Mouse (Mus musculus) G1E (cell line): Measurements from ENCODE around the gene Hsf2bp. TPM values are rescaled to one million over a fixed set of nuclear protein-coding genes. Genes with fewer than 3 reads are reported as not detected.

Experiments used
- ATAC-seq: 2 replicates; pipeline ENCODE4 v1.8.0; 2016; ENCODE audit warnings: mild to moderate bottlenecking; ENCODE audit not compliant: insufficient number of reproducible peaks, poor library complexity, low FRiP score, severe bottlenecking; ENCODE audit errors: extremely low read depth
- DNase-seq: peaks from one replicate; pipeline ENCODE4 v3.0.0; 2012; ENCODE audit warnings: low spot score
- H3K27me3 ChIP-seq: 2 replicates; pipeline ENCODE4 v1.6.1; 2012; ENCODE audit warnings: mild to moderate bottlenecking, low read length, inconsistent platforms; ENCODE audit not compliant: insufficient read depth
- H3K36me3 ChIP-seq: replicated peaks from 2 replicates; pipeline ENCODE3; 2012; ENCODE audit warnings: mild to moderate bottlenecking, inconsistent platforms
- H3K4me1 ChIP-seq: 2 replicates; pipeline ENCODE4 v1.6.1; 2012; ENCODE audit warnings: low read depth, low read length, inconsistent platforms, mixed read lengths; ENCODE audit not compliant: insufficient read depth
- H3K4me3 ChIP-seq: 2 replicates; pipeline ENCODE4 v1.5.1; 2012; ENCODE audit warnings: low read depth, mild to moderate bottlenecking, inconsistent platforms, low read length, moderate library complexity, mixed read lengths
- H3K9me3 ChIP-seq: replicated peaks from 2 replicates; pipeline ENCODE4 v1.6.1; 2012; ENCODE audit warnings: inconsistent platforms
- CTCF ChIP-seq: IDR thresholded peaks from 2 replicates; pipeline ENCODE4 v1.5.1; 2012; ENCODE audit warnings: low read depth, low read length, inconsistent platforms, mixed read lengths
- GATA1 ChIP-seq: IDR thresholded peaks from 2 replicates; pipeline ENCODE4 v1.6.1; 2012; ENCODE audit warnings: borderline replicate concordance, low read length, inconsistent platforms, mixed read lengths
- GATA2 ChIP-seq: IDR thresholded peaks from 2 replicates; pipeline ENCODE4 v1.6.1; 2012; ENCODE audit warnings: low read depth, low read length, inconsistent platforms, borderline replicate concordance
- POLR2AphosphoS5 ChIP-seq: IDR thresholded peaks from 2 replicates; pipeline ENCODE4 v1.6.1; 2012; ENCODE audit warnings: low read depth, low read length, inconsistent platforms; ENCODE audit not compliant: insufficient replicate concordance
- TAL1 ChIP-seq: conservative IDR thresholded peaks from 2 replicates; pipeline ENCODE4 v1.6.1; 2012; ENCODE audit warnings: low read depth, low read length, inconsistent platforms, mixed read lengths
- polyA plus RNA-seq: library from polyadenylated mRNA; stranded (reverse); fragments of >175 nt; gene quantifications from 2 replicates; pipeline ENCODE4 v1.2.3, GENCODE M21; 2012
- total RNA-seq, 2 experiments: library from RNA; stranded (forward) in 1 of 2; stranded (reverse) in 1 of 2; fragments of 200-1000 nt in 1 of 2; fragments of >200 nt in 1 of 2; fragmentation: Nextera tagmentation in 1 of 2; gene quantifications; 2 replicates each; pipeline ENCODE4 v1.2.3; 2014 to 2017

The Hsf2bp gene
- total and polyA plus RNA-seq, 3 experiments: not detected

DNA sequence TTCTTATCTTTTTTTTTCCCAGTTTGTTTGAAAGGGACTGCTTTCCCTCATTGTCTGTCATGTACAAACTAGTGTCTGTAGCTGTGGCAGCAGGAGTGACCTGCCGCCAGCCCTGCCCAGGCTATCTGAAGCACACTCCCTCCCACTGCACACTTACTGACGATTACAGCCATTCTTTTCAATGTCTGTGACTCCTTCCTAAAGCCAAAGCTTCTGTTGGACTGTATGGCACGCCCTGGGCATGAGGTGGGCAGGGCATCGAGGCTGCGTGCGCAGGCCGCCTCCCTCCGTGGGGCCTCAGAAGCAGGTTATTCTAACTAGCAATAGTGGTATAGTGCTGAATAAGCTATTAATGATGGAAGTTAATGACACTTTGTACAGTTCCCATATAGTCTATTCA is 19.7 kb downstream of the Hsf2bp start:
- Histone ChIP-seq H3K27me3 (peaks cover 40% of the 10 kb centered on the region), H3K9me3 (no peaks in the 10 kb centered on the region), H3K36me3 (no peaks in the 10 kb centered on the region), H3K4me1 (0 out of 2 replicates have a peak, but pooled peaks cover 2% of the 10 kb centered on the region), H3K4me3 (no peak overlapping the region)
- ATAC-seq: no peak
- TF ChIP-seq TAL1: no peak
- TF ChIP-seq POLR2AphosphoS5: no peak
- TF ChIP-seq GATA1: no peak
- TF ChIP-seq GATA2: no peak
- TF ChIP-seq CTCF: no peak
- DNase-seq: no peak

DNA sequence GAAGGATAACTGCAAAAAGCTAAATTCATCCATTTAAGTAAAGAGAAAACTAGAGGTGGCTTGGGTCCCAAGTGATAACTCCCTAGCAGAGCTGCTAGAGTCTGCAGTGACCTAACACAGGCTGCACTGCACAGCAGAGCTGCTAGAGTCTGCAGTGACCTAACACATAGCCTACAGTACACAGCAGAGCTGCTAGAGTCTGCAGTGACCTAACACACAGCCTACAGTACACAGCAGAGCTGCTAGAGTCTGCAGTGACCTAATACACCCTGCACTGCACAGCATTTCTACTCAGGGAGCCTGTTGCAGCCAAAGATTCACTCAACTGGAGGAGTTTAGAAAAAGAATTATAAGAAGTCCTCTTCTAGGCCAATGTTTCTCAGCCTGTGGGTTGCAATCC is 22.5 kb downstream of the Hsf2bp start:
- ATAC-seq (no peak), DNase-seq (no peak)
- Histone ChIP-seq H3K4me1 (0 out of 2 replicates have a peak, but pooled peaks cover 2% of the 10 kb centered on the region), H3K9me3 (no peaks in the 10 kb centered on the region), H3K4me3 (no peak overlapping the region), H3K36me3 (no peaks in the 10 kb centered on the region), H3K27me3 (peaks cover 30% of the 10 kb centered on the region)
- TF ChIP-seq POLR2AphosphoS5 (no peak), GATA2 (no peak), CTCF (no peak), TAL1 (no peak), GATA1 (no peak)

DNA sequence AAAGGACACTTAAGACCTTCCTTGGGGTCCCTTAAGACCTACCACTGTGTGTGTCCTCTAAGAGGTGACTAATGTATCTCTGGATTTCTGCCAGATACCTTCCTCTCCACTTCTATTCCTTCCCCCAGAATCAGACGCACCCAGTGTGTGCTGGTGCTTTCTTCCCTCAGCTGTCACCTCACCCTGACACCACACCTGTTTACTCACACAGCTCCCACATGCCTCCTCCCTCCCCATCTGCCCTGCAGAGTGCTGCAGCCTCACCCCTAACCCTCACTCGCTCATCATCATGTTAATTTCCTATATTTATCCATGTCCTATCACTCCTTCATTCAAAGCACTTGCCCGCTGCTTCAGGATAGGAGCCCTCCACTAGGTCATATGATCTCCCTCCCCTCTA is 23.9 kb downstream of the Hsf2bp start:
- DNase-seq (no peak), ATAC-seq (no peak)
- TF ChIP-seq TAL1 (no peak), CTCF (no peak), GATA1 (no peak), POLR2AphosphoS5 (no peak), GATA2 (no peak)
- peaks cover 30% of the 10 kb centered on the region for H3K27me3 ChIP-seq
- no peak overlapping the region for H3K4me3 ChIP-seq
- 0 out of 2 replicates have a peak, but pooled peaks cover 4% of the 10 kb centered on the region for H3K4me1 ChIP-seq
- no peaks in the 10 kb centered on the region for H3K9me3 ChIP-seq
- no peaks in the 10 kb centered on the region for H3K36me3 ChIP-seq

DNA sequence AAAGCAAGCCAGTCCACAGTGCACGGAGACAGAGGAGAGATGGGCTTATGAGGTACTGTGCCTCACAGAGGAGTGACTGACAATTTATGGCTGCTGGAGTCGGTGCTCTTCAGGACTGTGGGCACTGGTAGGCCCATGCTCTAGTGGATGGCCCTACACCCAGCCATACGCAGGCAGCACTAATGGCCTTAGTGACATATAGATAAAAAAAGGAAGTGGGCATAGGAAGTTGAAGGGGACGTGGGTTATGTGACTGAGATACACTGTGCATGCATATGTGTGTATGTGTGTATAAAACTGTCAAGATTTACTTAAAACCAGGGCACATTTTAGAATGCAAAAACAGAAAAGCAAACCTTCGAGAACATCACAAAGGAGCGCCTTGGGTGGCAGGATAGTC is 24.5 kb downstream of the Hsf2bp start:
- 0 out of 2 replicates have a peak, but pooled peaks cover 4% of the 10 kb centered on the region for H3K4me1 ChIP-seq
- peaks cover 30% of the 10 kb centered on the region for H3K27me3 ChIP-seq
- no peaks in the 10 kb centered on the region for H3K36me3 ChIP-seq
- H3K9me3 ChIP-seq: no peaks in the 10 kb centered on the region
- TF ChIP-seq POLR2AphosphoS5 (no peak), TAL1 (no peak), GATA2 (no peak), CTCF (no peak), GATA1 (no peak)
- DNase-seq (no peak), ATAC-seq (no peak)
- H3K4me3 ChIP-seq: no peak overlapping the region

DNA sequence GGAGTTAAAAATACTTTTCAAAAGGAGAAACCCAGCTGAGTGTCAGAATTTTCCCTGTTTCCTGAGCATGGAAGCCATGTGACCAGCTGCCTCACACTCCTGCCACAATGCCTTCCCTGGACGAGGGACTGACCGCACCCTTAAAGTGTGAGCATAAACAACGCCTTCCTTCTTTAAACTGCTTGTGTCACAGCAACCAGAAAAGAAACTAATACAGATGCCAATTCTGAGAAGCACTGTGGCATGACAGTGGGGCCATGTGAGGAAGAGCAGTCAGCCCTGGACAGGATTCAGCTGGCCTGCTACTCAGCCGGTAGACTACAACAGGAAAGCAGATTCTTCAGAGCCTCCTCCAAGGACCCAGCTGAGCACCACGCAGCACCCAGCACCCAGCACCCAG is 29.3 kb downstream of the Hsf2bp start:
- TF ChIP-seq POLR2AphosphoS5: no peak
- TF ChIP-seq CTCF: no peak
- TF ChIP-seq TAL1: no peak
- TF ChIP-seq GATA1: no peak
- no peak for TF ChIP-seq GATA2
- no peak for DNase-seq
- Histone ChIP-seq H3K9me3 (no peaks in the 10 kb centered on the region), H3K27me3 (peaks cover 7% of the 10 kb centered on the region), H3K36me3 (no peaks in the 10 kb centered on the region), H3K4me3 (no peak overlapping the region), H3K4me1 (0 out of 2 replicates have a peak, but pooled peaks cover 4% of the 10 kb centered on the region)
- no peak for ATAC-seq

DNA sequence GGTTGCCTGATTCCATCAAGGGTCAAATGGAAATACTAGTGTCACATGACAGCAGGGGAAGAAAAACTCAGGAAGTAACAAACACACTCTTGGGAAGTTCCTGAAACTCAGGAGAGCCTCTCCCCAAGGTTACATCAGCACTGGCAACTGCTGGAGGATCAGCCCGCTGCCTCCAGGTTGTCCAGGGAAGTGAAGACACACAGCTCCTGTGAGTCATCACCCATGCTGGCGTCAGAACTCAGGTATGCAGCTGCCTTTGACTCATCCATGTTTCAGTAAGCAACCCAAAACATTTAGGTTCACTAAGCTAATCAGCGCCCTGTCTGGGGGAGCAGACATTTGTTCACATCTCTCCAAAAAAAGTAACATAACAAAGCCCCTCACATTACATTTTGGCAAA is 32.9 kb downstream of the Hsf2bp start:
- ATAC-seq (no peak), DNase-seq (no peak)
- H3K9me3 ChIP-seq: no peaks in the 10 kb centered on the region
- H3K36me3 ChIP-seq: no peaks in the 10 kb centered on the region
- TF ChIP-seq GATA2 (no peak), CTCF (no peak), GATA1 (no peak), TAL1 (no peak), POLR2AphosphoS5 (no peak)
- 0 out of 2 replicates have a peak, but pooled peaks cover 2% of the 10 kb centered on the region for H3K4me1 ChIP-seq
- H3K27me3 ChIP-seq: peaks cover 8% of the 10 kb centered on the region
- no peak overlapping the region for H3K4me3 ChIP-seq
